Mouse (Mus musculus) spleen, adult 2 months (tissue): ENCODE measurements around the gene Vwc2.

Experiments used
- CTCF ChIP-seq: fragments of 200-500 bp; IDR thresholded peaks from 2 replicates; pipeline ENCODE4 v1.5.1; 2011; ENCODE audit warnings: mild to moderate bottlenecking, inconsistent platforms; ENCODE audit not compliant: insufficient read depth, insufficient read length, insufficient replicate concordance; ENCODE audit errors: extremely low read depth
- POLR2A ChIP-seq: fragments of 200-500 bp; IDR thresholded peaks from 2 replicates; pipeline ENCODE4 v1.6.1; 2011; ENCODE audit warnings: low read depth, low read length, inconsistent platforms

- TF ChIP-seq CTCF: no peak
- no peak for TF ChIP-seq POLR2A
These were observed 128.8 kb downstream of the Vwc2 start for GRCm38 (mm10) chr11:11242694-11243377.
